Mouse (Mus musculus) ES-Bruce4 (cell line): ENCODE data around the gene Pomp.

Source experiments
- CTCF ChIP-seq: IDR thresholded peaks from one replicate; pipeline ENCODE4 v1.8.1; 2011; ENCODE audit warnings: low read depth, low read length
- EP300 ChIP-seq: IDR thresholded peaks from 2 replicates; pipeline ENCODE4 v1.6.1; 2011; ENCODE audit warnings: low read depth, low read length; ENCODE audit not compliant: insufficient read depth
- POLR2A ChIP-seq: IDR thresholded peaks from one replicate; pipeline ENCODE4 v1.8.1; 2011; ENCODE audit warnings: low read length; ENCODE audit not compliant: insufficient read depth

DNA sequence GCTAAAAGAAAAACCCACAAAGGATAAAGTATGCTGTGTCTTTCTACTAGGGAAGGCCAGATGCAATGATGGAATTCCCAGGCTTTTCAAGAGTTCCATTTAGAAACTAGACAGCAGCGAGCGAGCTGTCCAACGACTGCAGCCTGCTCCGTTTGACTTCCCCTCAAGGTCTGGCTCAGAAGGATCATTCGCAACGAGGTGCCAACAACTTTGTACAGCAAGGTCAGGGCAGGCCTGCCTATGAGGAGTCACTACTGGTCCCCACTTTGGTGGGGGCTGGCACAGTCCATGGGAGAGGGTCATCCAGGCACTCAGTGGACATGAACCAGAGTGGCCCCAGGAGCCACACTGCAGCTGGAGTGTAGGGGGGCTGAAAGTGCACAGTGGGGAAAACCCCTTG, 23.3 kb downstream of the Pomp start:
- TF ChIP-seq CTCF (no peak), POLR2A (no peak), EP300 (no peak)
